Mouse (Mus musculus): Measurements from ENCODE around the gene Slc32a1. TPM values are rescaled to one million over a fixed set of nuclear protein-coding genes. Genes with fewer than 3 reads are reported as not detected.

Slc32a1 gene
- not detected for polyA plus RNA-seq (2014; fragmentation: Illumina TruSeq; extraction: RNeasy Lipid Tissue Mini Kit (QIAGEN cat#74804))

DNA sequence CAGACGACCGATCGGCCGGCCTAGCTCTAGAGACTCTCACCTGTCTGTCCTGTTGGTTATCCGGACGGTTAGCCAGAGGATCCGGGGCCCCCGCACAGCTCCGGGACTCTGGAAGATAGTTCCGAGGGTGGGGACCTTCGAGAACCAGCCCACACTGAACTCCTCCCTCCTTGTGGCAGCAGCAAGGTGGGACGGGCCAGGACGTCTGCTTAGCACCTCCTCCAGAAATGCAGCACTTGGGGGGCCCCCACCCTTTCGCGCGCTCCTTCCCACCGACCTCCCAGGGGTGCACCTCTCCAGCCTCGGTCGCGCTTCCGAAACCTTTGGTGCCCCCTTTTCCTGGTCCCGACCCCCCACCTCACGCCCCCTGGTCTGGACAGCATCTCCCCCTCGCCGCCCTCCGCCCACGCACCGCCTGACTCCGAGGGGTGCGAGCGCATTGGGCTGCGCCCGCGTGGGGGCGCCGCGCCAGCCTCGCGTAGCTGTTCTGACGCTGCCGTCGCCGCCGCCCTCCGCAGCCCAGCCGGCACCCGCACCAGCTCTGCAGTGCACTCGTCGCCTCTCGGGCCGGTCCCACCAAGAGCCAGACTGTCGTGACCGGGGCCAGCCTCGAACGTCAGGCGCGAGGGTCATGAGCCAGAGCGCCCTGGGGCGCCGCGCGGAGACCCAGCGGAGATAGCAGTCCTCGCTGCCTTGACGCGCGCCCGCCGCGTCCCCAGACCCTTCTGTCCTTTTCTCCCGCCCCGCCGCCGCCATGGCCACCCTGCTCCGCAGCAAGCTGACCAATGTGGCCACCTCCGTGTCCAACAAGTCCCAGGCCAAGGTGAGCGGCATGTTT, at the start of gene Slc32a1:
Gene Slc32a1, plus strand, starts transcription at position 280 of the 838 bp plus-strand sequence.

DNA sequence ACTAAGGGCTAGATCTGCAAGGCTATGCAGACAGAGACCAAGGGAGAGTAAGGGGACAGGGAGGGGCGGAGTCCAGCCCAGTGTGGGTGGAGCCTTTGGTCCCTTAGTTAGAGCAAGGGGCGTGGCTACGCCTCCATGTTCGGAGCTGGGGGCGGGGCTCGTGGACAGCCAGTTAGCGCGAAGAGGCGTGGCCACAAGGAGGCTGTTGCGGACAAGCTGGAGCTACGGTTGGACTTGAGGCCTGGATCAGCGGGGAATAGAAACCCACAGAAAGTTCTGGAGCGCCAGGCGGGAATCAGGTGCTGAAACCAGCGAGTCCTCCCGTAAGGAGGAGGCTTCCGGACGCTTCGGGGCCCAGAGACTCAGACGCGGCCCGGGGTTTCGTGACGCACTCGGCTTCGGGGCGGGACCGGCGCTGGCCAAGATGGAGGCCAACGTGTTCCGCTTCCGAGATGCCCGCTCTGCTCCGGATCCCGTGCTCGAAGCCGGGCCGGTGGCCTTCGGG, 14.2 kb downstream of the Slc32a1 start, which contains the start of gene Actr5:
Gene Actr5, plus strand, starts transcription at position 171 of the 505 bp plus-strand sequence.

DNA sequence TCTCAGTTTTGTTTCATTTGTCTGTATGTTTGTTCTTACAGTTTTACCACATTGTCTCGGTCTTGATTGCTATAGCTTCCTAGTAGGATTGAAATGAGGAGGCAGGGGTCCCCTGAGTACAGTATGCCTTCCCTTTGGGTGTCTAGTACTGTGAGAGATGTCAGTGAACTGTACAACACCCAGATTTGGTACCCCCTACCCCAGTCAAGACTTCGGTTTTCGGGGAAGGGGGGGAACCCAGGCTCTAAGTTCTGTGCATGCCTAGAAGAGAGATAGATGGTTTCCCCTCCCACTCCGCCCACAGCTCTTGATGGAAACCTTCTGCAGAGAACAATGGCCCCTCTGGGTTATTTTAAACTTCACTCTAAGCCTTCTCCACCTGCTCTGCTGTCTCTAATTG, 54.5 kb downstream of the Slc32a1 start, which contains the start of gene Ppp1r16b:
Gene Ppp1r16b, plus strand, starts transcription at position 301 of the 400 bp plus-strand sequence.

Other genes starting within 250 kb of the Slc32a1 start
- 3.1 TPM for gene Snhg11, start 235.1 kb upstream of the Slc32a1 start, polyA plus RNA-seq (2014; fragmentation: Illumina TruSeq; extraction: RNeasy Lipid Tissue Mini Kit (QIAGEN cat#74804))
- 68.0 TPM for gene Ralgapb, start 200.9 kb upstream of the Slc32a1 start, polyA plus RNA-seq (2014; fragmentation: Illumina TruSeq; extraction: RNeasy Lipid Tissue Mini Kit (QIAGEN cat#74804))
- not detected for gene Adig, start 108.2 kb upstream of the Slc32a1 start, polyA plus RNA-seq (2014; fragmentation: Illumina TruSeq; extraction: RNeasy Lipid Tissue Mini Kit (QIAGEN cat#74804))
- not detected for gene Arhgap40, start 98.0 kb upstream of the Slc32a1 start, polyA plus RNA-seq (2014; fragmentation: Illumina TruSeq; extraction: RNeasy Lipid Tissue Mini Kit (QIAGEN cat#74804))
- gene Actr5, start 14.1 kb downstream of the Slc32a1 start, polyA plus RNA-seq (2014; fragmentation: Illumina TruSeq; extraction: RNeasy Lipid Tissue Mini Kit (QIAGEN cat#74804)), result not detected
- gene Ppp1r16b, start 54.6 kb downstream of the Slc32a1 start, polyA plus RNA-seq (2014; fragmentation: Illumina TruSeq; extraction: RNeasy Lipid Tissue Mini Kit (QIAGEN cat#74804)), result 9.5 TPM
- 9.9 TPM for gene Fam83d, start 157.3 kb downstream of the Slc32a1 start, polyA plus RNA-seq (2014; fragmentation: Illumina TruSeq; extraction: RNeasy Lipid Tissue Mini Kit (QIAGEN cat#74804))
- gene Dhx35, start 184.0 kb downstream of the Slc32a1 start, polyA plus RNA-seq (2014; fragmentation: Illumina TruSeq; extraction: RNeasy Lipid Tissue Mini Kit (QIAGEN cat#74804)), result 9.7 TPM